Mouse (Mus musculus) kidney, postnatal 0 days (tissue): Measurements from ENCODE around the gene Slc9a8. TPM values are rescaled to one million over a fixed set of nuclear protein-coding genes. Genes with fewer than 3 reads are reported as not detected.

Experiments
- ATAC-seq: fragments of 200-750 bp; cut with Nextera tagmentation; replicated peaks from 2 replicates; pipeline ENCODE4 v1.8.0; 2017; ENCODE audit warnings: low read depth, moderate number of reproducible peaks, moderate TSS enrichment, moderate library complexity; ENCODE audit not compliant: low FRiP score
- DNase-seq: peaks from one replicate; pipeline ENCODE4 v3.0.0-alpha.2; 2016; ENCODE audit warnings: low spot score
- H3K27ac ChIP-seq: fragments of 300-500 bp; sonication (generic); 2 replicates; pipeline ENCODE4 v1.5.1; 2014; ENCODE audit warnings: mild to moderate bottlenecking
- H3K27me3 ChIP-seq: fragments of 300-500 bp; sonication (generic); 2 replicates; pipeline ENCODE4 v1.6.1; 2014; ENCODE audit warnings: low read length, mixed read lengths; ENCODE audit not compliant: insufficient read depth
- H3K36me3 ChIP-seq: fragments of 300-500 bp; sonication (generic); 2 replicates; pipeline ENCODE4 v1.6.1; 2014; ENCODE audit warnings: low read length, mixed read lengths; ENCODE audit not compliant: insufficient read depth
- H3K4me1 ChIP-seq: fragments of 300-500 bp; sonication (generic); replicated peaks from 2 replicates; pipeline ENCODE4 v1.6.1; 2014; ENCODE audit warnings: antibody characterized with exemption, low read length, mixed read lengths; ENCODE audit not compliant: insufficient read depth
- H3K4me2 ChIP-seq: fragments of 300-500 bp; sonication (generic); 2 replicates; pipeline ENCODE4 v1.6.1; 2014; ENCODE audit warnings: mild to moderate bottlenecking, low read length, moderate library complexity, mixed read lengths
- H3K4me3 ChIP-seq: fragments of 300-500 bp; sonication (generic); replicated peaks from 2 replicates; pipeline ENCODE4 v1.5.1; 2014; ENCODE audit warnings: low read depth, low read length
- H3K9ac ChIP-seq: fragments of 300-500 bp; sonication (generic); 2 replicates; pipeline ENCODE4 v1.6.1; 2014; ENCODE audit warnings: low read depth, low read length
- H3K9me3 ChIP-seq: fragments of 300-500 bp; sonication (generic); replicated peaks from 2 replicates; pipeline ENCODE4 v1.6.1; 2016; ENCODE audit warnings: low read length, inconsistent platforms, mixed read lengths
- CTCF ChIP-seq: IDR thresholded peaks from 2 replicates; pipeline ENCODE4 v1.5.1; 2016; ENCODE audit warnings: antibody characterized with exemption, low read depth, mild to moderate bottlenecking, moderate library complexity
- WGBS: fragments of 180-500 bp; shearing (Covaris S2); extraction: QIAGEN DNeasy Blood & Tissue Kit; methylation state at CpG from one replicate; pipeline ENCODE4 v1.1.7; 2014; 5-methylcytosine and 5-hydroxymethylcytosine counted together
- polyA plus RNA-seq: library from polyadenylated mRNA; unstranded; fragments of >200 nt; fragmentation: Nextera tagmentation; extraction: Ambion mirVana; gene quantifications from 2 replicates; pipeline ENCODE4 v1.2.1, GENCODE M21; 2015

The Slc9a8 gene
- polyA plus RNA-seq, result 14.2 and 15.5 TPM in 2 replicates

DNA sequence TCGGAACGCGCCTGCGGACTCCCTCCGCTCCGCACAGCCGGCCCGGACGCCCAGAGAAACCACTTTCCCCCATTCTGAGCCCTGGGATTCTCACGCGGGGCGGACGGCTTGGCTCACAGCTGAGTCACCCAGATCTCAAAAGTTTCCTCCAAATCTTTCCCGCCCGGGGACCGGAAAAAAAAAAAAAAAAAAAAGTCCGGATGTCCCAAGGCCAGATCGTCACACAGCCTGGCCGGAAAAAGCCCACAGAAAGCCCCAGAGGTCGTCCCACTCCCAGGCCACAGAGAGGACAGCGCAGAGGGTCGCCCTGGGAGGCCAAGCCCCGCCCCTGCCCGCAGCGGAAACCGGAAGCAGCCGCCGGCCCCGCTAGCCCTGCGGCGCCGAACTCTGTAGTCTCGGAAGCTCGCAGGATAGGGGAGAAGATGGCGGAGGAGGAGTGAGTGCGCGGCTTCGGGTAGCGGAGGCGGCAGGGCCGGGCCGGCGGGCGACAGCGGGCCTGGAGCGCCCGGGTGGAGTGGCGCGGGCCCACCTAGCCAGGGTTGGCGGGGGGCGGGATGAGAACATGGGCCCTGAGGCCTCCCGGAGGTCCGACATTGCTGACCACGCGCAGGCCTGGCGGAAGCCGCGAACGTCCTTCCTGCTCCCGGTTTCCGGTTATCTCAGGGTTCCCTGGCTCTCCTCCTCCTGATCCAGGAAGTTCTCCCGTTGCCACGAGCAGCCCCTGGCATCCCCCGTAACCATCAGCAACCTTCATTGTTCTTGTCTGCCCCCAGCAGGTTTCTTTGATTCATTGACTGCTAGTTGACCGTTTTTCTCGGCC lies at the start of gene Slc9a8:
Slc9a8 (plus strand) TSS at position 383 of the 820 bp plus-strand sequence.
- Histone ChIP-seq H3K4me2 (peak within 1 kb of the TSS; percentile 91), H3K27me3 (no peaks in the 10 kb centered on the region), H3K9me3 (no peaks in the 10 kb centered on the region), H3K27ac (peak within 1 kb of the TSS; percentile 95), H3K9ac (peak within 1 kb of the TSS; percentile 83), H3K36me3 (peaks cover 21% of the 10 kb centered on the region), H3K4me3 (peak within 1 kb of the TSS; percentile 70), H3K4me1 (peaks cover 11% of the 10 kb centered on the region; the same call in 1 of the 2 replicates)
- DNase-seq (peak; percentile 98), ATAC-seq (peak; percentile 95)
- WGBS, result under 1% methylated on average over 64 of the region's 66 CpGs
- TF ChIP-seq CTCF, result no peak; the same call in 1 of the 2 replicates

DNA sequence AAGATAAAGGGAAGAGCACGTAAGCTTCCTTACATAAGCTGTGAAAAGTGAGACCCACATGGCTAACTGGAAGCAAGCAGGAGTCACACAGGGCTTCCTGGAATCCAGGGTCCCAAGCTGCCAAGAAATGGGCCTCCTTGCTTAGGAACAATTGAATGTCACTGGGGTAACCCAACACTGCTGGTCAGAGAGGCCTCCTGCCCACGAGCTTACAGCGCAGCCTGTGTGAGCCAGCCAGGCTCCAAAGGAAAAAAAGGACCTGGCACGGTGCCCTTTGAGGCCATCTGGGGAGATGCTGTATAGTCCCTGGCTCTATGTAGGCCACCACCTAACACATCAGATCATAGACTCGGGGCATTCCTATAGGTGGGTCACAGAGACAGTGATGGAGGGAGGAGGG lies 48.2 kb upstream of the Slc9a8 start:
- no peak; the same call in 1 of the 2 replicates for ATAC-seq
- Histone ChIP-seq H3K27ac (no peak overlapping the region), H3K9me3 (no peaks in the 10 kb centered on the region), H3K4me3 (no peak overlapping the region), H3K9ac (no peak overlapping the region), H3K27me3 (no peaks in the 10 kb centered on the region), H3K4me1 (0 out of 2 replicates have a peak, but pooled peaks cover 6% of the 10 kb centered on the region), H3K36me3 (no peaks in the 10 kb centered on the region), H3K4me2 (no peak overlapping the region)
- DNase-seq, result no peak
- TF ChIP-seq CTCF, result no peak
- WGBS, result 56% methylated on average over 5 of the region's 5 CpGs

DNA sequence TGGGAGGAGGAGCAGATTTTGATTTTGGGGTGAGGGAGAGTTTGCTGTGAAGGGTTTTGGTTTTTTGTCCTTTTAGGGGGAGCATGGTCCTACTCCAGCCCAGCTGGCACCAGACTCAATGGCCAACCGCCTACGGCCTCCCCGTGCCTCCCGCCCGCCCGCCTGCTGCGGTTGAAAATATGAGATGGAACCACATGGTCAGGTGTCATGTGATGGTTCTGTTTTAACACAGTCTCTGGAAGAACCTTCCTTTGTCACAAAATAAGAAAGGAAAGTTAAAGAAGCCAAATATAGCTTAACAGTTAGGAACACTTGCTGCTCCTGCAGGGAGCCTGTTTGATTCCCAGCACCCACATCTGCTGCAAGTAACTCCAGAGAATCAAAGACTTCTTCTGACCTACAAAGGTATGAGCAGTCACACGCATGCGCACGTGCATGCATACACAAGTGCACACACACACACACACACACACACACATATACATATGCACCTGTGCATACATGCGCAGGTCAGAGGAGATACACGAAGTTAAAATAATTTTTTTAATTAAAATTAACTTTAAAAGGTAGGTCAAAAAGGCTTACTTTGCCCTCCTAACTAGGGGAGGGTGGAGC lies 47.2 kb upstream of the Slc9a8 start:
- ATAC-seq, result no peak
- H3K4me3 ChIP-seq, result no peak overlapping the region
- 0 out of 2 replicates have a peak, but pooled peaks cover 6% of the 10 kb centered on the region for H3K4me1 ChIP-seq
- TF ChIP-seq CTCF, result no peak
- no peak overlapping the region for H3K27ac ChIP-seq
- H3K36me3 ChIP-seq, result no peaks in the 10 kb centered on the region
- DNase-seq, result no peak
- H3K4me2 ChIP-seq, result no peak overlapping the region
- H3K9ac ChIP-seq, result no peak overlapping the region
- H3K27me3 ChIP-seq, result no peaks in the 10 kb centered on the region
- H3K9me3 ChIP-seq, result no peaks in the 10 kb centered on the region
- WGBS, result 93% methylated on average over 12 of the region's 12 CpGs

DNA sequence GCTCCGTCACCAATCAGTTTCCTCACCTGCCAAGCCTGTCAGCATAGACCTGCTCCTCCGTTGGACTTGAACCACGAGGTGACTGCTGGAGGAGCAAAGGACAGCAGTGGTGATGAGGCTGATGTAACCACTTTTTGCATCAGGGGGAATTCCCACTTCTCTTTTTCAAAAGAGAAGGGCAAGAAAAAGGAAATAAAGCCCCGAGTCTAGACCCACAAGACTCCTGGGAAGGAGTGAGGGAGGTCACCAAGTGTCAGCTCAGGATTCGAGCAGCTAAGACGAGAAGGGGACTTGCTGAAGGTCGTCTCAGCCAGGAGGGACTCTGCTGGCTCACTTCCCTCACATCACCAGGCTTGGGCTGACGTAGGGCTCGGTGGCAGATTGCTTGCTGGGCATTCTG lies 46.4 kb upstream of the Slc9a8 start:
- no peak overlapping the region for H3K4me2 ChIP-seq
- H3K36me3 ChIP-seq, result no peaks in the 10 kb centered on the region
- no peaks in the 10 kb centered on the region for H3K9me3 ChIP-seq
- no peak overlapping the region for H3K4me3 ChIP-seq
- H3K27me3 ChIP-seq, result no peaks in the 10 kb centered on the region
- DNase-seq (no peak), ATAC-seq (no peak)
- H3K9ac ChIP-seq, result no peak overlapping the region
- no peak for TF ChIP-seq CTCF
- 69% methylated on average over 9 of the region's 9 CpGs for WGBS
- H3K4me1 ChIP-seq, result 0 out of 2 replicates have a peak, but pooled peaks cover 6% of the 10 kb centered on the region
- no peak overlapping the region for H3K27ac ChIP-seq

DNA sequence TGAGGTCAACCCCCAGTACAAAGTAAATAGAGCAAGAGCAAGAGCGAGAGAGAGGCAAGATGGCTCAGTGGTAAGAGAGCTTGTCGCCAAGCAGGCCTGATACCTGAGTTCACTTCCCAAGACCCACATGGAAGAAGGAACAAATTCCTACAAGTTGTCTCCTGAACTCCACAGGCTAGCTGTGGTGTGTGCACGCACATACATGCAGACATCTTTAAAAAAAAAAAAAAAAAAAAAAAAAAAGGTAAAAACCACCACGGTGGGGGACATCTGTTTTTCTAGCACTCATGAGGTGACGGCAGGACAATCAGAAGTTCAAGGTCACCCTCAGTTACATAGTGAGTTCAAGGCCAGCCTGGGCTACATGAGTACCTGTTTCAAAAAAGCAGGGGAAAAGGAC lies 45.8 kb upstream of the Slc9a8 start:
- DNase-seq (no peak), ATAC-seq (no peak)
- Histone ChIP-seq H3K27me3 (no peaks in the 10 kb centered on the region), H3K4me3 (no peak overlapping the region), H3K4me2 (no peak overlapping the region), H3K27ac (no peak overlapping the region), H3K9me3 (no peaks in the 10 kb centered on the region), H3K4me1 (peaks cover 11% of the 10 kb centered on the region; the same call in 1 of the 2 replicates), H3K36me3 (no peaks in the 10 kb centered on the region), H3K9ac (no peak overlapping the region)
- no peak for TF ChIP-seq CTCF
- 94% methylated on average over 5 of the region's 5 CpGs for WGBS

DNA sequence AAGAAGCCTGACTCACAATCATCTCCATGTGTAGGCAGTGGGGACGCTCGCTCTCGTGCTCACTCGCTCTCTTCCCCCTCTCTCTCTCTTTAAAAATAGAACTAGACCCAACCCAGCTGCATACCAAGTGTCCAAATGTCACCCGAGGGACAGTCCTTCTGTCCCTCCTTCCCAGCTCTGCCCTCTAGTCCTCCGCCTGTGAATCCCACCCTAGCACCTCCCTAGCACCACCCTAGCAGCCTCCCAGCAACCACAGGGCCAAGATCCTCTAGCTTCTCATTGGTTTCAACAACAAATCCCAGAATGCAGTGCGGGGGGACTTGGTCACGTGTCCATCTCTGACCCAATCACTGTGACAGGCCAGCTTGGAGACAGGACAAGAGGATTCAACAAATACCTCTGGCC lies 45.4 kb upstream of the Slc9a8 start:
- no peaks in the 10 kb centered on the region for H3K9me3 ChIP-seq
- no peak overlapping the region for H3K4me2 ChIP-seq
- no peak overlapping the region for H3K27ac ChIP-seq
- ATAC-seq (no peak), DNase-seq (no peak)
- no peaks in the 10 kb centered on the region for H3K27me3 ChIP-seq
- no peak overlapping the region for H3K9ac ChIP-seq
- WGBS, result 74% methylated on average over 8 of the region's 8 CpGs
- no peak overlapping the region for H3K4me3 ChIP-seq
- H3K36me3 ChIP-seq, result no peaks in the 10 kb centered on the region
- H3K4me1 ChIP-seq, result peaks cover 15% of the 10 kb centered on the region; the same call in 1 of the 2 replicates
- no peak for TF ChIP-seq CTCF
